ENCODE assay signal across 11 mouse cellular contexts in the genomic region with DNA sequence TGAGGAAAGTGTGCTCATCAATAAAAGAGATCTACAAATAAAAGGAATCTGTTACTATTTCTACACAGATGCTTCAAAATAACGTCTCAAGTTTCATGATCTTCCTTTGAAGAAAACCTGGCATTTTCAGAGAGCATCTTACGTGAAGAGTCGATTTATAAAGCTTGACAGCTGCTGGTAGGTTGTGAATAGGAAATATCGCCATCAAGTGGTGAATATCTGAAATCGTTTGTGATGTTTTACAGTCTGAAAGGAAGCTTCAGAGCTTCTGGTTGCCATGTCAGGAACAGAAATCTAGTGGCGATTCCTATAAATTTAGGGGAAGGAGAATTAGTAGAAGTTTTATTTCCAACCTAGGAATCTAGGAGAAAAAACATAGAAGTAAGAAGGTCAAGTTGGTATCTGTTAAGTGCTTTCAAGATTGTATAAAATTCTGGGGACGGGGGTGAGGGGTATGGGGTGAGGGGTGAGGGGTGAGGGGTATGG. TPM values are rescaled to one million over a fixed set of nuclear protein-coding genes. Genes with fewer than 3 reads are reported as not detected.
DNase-seq lines count a peak whose midpoint lies in the region; ATAC-seq and TF ChIP-seq lines count a peak whose summit lies in the region.
"Had no signal": no experiment of that assay in that cellular context is flagged by ENCODE, and none has a peak within 500 bp of the region (broad histone marks: within the 10 kb centered on the region; RNA-seq: fewer than 3 reads in every experiment).

A gene (minus strand): TSS at position 436 of the 486 bp plus-strand sequence.

- no peak within 1 kb of the TSS for H3K4me2 ChIP-seq in lung, postnatal 0 days (replicated peaks; ENCODE audit: low read depth, low read length)
- H3K4me2 ChIP-seq in kidney, embryonic 14.5 days (replicated peaks; ENCODE audit: low read depth, low read length) = no peak within 1 kb of the TSS

- H3K27ac ChIP-seq in gastrocnemius, adult 2 months = no peak within 1 kb of the TSS
- no peak within 1 kb of the TSS for H3K27ac ChIP-seq in lung, postnatal 0 days (ENCODE audit: low read length)
- H3K27ac ChIP-seq in kidney, embryonic 14.5 days (ENCODE audit: low read depth, low read length) = no peak within 1 kb of the TSS
- H3K27ac ChIP-seq: macrophage had no signal

- WGBS in lung, postnatal 0 days = 31% methylated on average over 7 of the region's 7 CpGs
- 43% methylated on average over 7 of the region's 7 CpGs for WGBS in kidney, embryonic 14.5 days

- no peak within 1 kb of the TSS for H3K9ac ChIP-seq in lung, postnatal 0 days (replicated peaks; ENCODE audit: low read depth)
- H3K9ac ChIP-seq in kidney, embryonic 14.5 days (ENCODE audit: low read depth, low read length) = no peak within 1 kb of the TSS

- peak; percentile 32; the same call in 1 of the 2 replicates for TF ChIP-seq CTCF in gastrocnemius, adult 2 months (IDR thresholded peaks at IDR 0.05)
- peak; percentile 48 for TF ChIP-seq CTCF in lung, postnatal 0 days (IDR thresholded peaks at IDR 0.05)

- ATAC-seq in lung, postnatal 0 days = no peak
- ATAC-seq in kidney, embryonic 14.5 days (ENCODE audit: low FRiP score, low TSS enrichment) = no peak

- no peak for TF ChIP-seq EP300 in lung, postnatal 0 days (IDR thresholded peaks at IDR 0.05)

- H3K27me3 ChIP-seq in lung, postnatal 0 days (replicated peaks; ENCODE audit: insufficient read depth, low read length) = no peaks in the 10 kb centered on the region
- no peaks in the 10 kb centered on the region for H3K27me3 ChIP-seq in splenic B cell, adult 2 months (ENCODE audit: control insufficient read depth, insufficient read depth, low read length, poor library complexity, severe bottlenecking)
- no peaks in the 10 kb centered on the region for H3K27me3 ChIP-seq in kidney, embryonic 14.5 days (ENCODE audit: control insufficient read depth, insufficient read depth, low read length)

- no peaks in the 10 kb centered on the region for H3K9me3 ChIP-seq in lung, postnatal 0 days (ENCODE audit: low read length)
- no peaks in the 10 kb centered on the region for H3K9me3 ChIP-seq in kidney, embryonic 14.5 days (ENCODE audit: control insufficient read depth, low read length)

- no peak for DNase-seq in gastrocnemius, adult 2 months
- DNase-seq in gastrocnemius, postnatal 25 days = no peak
- DNase-seq in lung, postnatal 0 days (ENCODE audit: low spot score) = peak; percentile 28
- DNase-seq in lung, postnatal 14 days = no peak
- peak; percentile 87 for DNase-seq in brain, adult 2 months (ENCODE audit: low read depth, low spot score)
- peak; percentile 22 for DNase-seq in splenic B cell, adult 2 months (ENCODE audit: low read depth, low spot score)
- no peak for DNase-seq in frontal cortex, postnatal 14 days (ENCODE audit: low spot score in 2 of 2)

- H3K36me3 ChIP-seq in lung, postnatal 0 days (ENCODE audit: insufficient read depth, low read length) = no peaks in the 10 kb centered on the region
- H3K36me3 ChIP-seq in splenic B cell, adult 2 months (ENCODE audit: control insufficient read depth, insufficient read depth, low read length, poor library complexity, severe bottlenecking) = no peaks in the 10 kb centered on the region; the same call in 1 of the 2 replicates
- no peaks in the 10 kb centered on the region for H3K36me3 ChIP-seq in kidney, embryonic 14.5 days (ENCODE audit: control insufficient read depth, insufficient read depth, low read length)

- H3K4me1 ChIP-seq in lung, postnatal 0 days (ENCODE audit: insufficient read depth, low read depth, low read length) = no peaks in the 10 kb centered on the region
- H3K4me1 ChIP-seq in kidney, embryonic 14.5 days (ENCODE audit: control insufficient read depth, insufficient read depth, low read length) = no peaks in the 10 kb centered on the region

- intact Hi-C loops in gastrocnemius, adult 2 months (cut with DNase I) = no loop called here

- H3K4me3 ChIP-seq in gastrocnemius, adult 2 months = no peak within 1 kb of the TSS
- no peak within 1 kb of the TSS for H3K4me3 ChIP-seq in lung, postnatal 0 days (ENCODE audit: low read depth, low read length)
- H3K4me3 ChIP-seq in kidney, embryonic 14.5 days (ENCODE audit: low read length) = no peak within 1 kb of the TSS

RNA-seq across cellular contexts. Expression of the gene that starts here (rescaled TPM):
- total RNA-seq in gastrocnemius, adult 2 months (2021) = under 1 TPM in 1 of 2 experiments, not detected in 1; 0.18 TPM
- total RNA-seq in gastrocnemius, postnatal 25 days (2021) = not detected
- 1.3 and 2.2 TPM in 2 replicates for polyA plus RNA-seq in lung, postnatal 0 days (2015; fragmentation: Nextera tagmentation; extraction: Ambion mirVana)
- polyA plus RNA-seq in kidney, embryonic 14.5 days (2014; fragmentation: Nextera tagmentation; extraction: Ambion mirVana) = not detected in 2 replicates
- total RNA-seq: adrenal gland, adult 18-20 months had no signal
- polyA plus RNA-seq: intestine, embryonic 14.5 days; macrophage had no signal

Comparison
In these comparisons a context has a peak if more than half of its experiments do, and no peak if none do; other contexts are left out.
1. DNase-seq: peak in lung, postnatal 0 days (single experiment), brain, adult 2 months (single experiment) and splenic B cell, adult 2 months (single experiment); none in gastrocnemius, adult 2 months (single experiment), gastrocnemius, postnatal 25 days (single experiment), lung, postnatal 14 days (single experiment) and frontal cortex, postnatal 14 days (0 of 2).